Mouse (Mus musculus): ENCODE results near the gene Intu. TPM values are rescaled to one million over a fixed set of nuclear protein-coding genes. Genes with fewer than 3 reads are reported as not detected.

Gene Intu
- 4.1 and 4.7 TPM in 2 replicates for polyA plus RNA-seq (2014; fragmentation: Nextera tagmentation; extraction: Ambion mirVana)

DNA sequence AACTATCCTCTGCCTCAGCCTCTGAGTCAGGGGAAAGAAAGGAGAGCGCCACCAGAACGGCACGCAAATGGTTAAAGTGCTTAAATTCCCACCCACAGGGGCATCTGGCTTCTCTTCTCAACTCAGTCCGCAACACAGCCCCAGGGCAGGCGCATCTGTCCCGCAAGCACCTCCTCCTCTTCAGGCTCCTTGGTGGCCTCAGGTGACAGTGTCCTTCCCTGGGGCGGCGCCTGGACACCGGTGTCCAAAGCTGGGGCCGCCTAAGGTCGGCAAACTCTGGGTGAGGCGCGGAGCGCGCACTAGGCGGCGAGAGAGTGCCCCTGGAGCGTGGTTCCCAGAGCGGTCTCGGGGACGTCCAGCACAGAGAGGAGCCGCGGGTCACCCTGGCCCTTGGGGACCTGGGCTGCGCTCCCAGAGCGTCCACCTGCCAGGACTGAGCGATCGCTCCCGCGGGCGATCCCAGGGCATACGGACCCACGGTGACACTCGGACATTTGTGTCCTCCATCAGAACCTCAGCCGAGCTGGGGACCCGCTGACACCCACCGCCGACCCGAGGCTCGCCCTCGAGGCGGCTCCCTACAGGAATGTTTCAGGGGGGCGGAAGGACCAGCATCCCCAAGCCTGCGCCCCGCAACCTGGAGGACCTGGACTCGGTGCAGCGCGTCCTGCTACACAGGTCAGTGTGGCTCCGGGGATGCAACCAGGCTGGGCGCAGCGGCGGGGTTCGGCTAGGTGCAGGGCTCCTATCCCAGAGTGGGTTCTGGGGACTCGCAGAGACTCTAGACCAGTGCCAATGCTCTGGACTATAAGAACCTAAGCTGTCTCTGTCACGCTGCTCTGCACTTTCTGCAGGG, at the start of gene Intu:
TSS of gene Intu (plus strand) at position 1 of the 856 bp plus-strand sequence.
- H3K27me3 ChIP-seq (ENCODE audit: control insufficient read depth, insufficient read depth, low read length) = peaks cover 12% of the 10 kb centered on the region; the same call in 1 of the 2 replicates
- H3K9ac ChIP-seq = peak within 1 kb of the TSS; percentile 64
- H3K27ac ChIP-seq = no peak within 1 kb of the TSS
- H3K36me3 ChIP-seq (replicated peaks; ENCODE audit: control insufficient read depth, insufficient read depth) = no peaks in the 10 kb centered on the region
- under 1% methylated on average over 54 of the region's 54 CpGs for WGBS
- DNase-seq (ENCODE audit: low spot score) = no peak
- H3K4me2 ChIP-seq (replicated peaks) = peak within 1 kb of the TSS; percentile 97
- no peaks in the 10 kb centered on the region for H3K9me3 ChIP-seq (ENCODE audit: control insufficient read depth, low read length)
- peak; percentile 76 for ATAC-seq (ENCODE audit: low FRiP score)
- peak within 1 kb of the TSS; percentile 54 for H3K4me3 ChIP-seq (replicated peaks; ENCODE audit: low read length)
- H3K4me1 ChIP-seq (replicated peaks; ENCODE audit: control insufficient read depth, insufficient read depth, low read length) = 0 out of 2 replicates have a peak, but pooled peaks cover 13% of the 10 kb centered on the region

DNA sequence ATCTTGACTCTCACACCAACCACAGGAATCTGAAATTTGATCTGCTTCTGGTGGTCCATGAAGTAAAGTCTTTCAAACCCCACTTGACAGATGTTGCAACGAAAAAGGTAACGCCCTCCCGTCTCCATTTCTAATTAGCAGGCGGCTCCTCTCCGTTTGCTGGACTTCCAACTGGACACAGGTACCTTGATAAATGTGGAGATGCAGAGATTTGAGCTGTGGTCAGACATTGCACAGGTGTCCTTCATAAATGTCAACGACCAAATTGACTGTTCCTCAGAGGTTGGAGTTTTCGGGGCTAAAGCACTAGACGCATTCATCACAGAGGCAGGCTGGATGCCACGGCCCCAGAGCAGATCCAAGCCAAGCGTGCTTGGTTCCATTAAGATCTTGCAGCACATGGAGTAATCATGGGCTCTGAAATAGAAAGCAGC, 47.8 kb upstream of the Intu start:
- H3K36me3 ChIP-seq (replicated peaks; ENCODE audit: control insufficient read depth, insufficient read depth) = no peaks in the 10 kb centered on the region
- H3K27me3 ChIP-seq (ENCODE audit: control insufficient read depth, insufficient read depth, low read length) = no peaks in the 10 kb centered on the region
- no peak overlapping the region for H3K9ac ChIP-seq
- H3K4me1 ChIP-seq (replicated peaks; ENCODE audit: control insufficient read depth, insufficient read depth, low read length) = no peaks in the 10 kb centered on the region
- ATAC-seq (ENCODE audit: low FRiP score) = no peak
- no peak overlapping the region for H3K4me3 ChIP-seq (replicated peaks; ENCODE audit: low read length)
- H3K27ac ChIP-seq = no peak overlapping the region
- H3K9me3 ChIP-seq (ENCODE audit: control insufficient read depth, low read length) = no peaks in the 10 kb centered on the region
- WGBS = 79% methylated on average over 10 of the region's 10 CpGs
- H3K4me2 ChIP-seq (replicated peaks) = no peak overlapping the region
- DNase-seq (ENCODE audit: low spot score) = no peak

DNA sequence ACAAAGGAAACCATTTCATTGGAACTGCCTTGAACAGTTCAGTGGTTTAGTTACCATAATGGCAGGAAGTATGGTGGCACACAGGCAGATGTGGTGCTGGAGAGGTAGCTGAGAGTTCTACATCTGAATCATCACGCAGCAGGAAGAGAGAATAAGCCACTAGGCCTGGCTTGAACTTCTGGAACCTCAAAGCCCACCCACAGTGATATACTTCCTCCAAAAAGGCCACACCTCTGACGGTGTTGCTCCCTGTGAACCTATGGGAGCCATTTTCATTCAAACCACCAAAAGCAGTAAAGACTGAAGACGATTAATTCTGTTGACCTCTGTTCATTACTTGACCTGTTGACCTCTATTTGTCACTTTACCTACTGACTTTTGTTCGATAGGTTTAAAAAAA, 43.7 kb upstream of the Intu start:
- DNase-seq (ENCODE audit: low spot score) = no peak
- WGBS = 88% methylated on average over 4 of the region's 4 CpGs

DNA sequence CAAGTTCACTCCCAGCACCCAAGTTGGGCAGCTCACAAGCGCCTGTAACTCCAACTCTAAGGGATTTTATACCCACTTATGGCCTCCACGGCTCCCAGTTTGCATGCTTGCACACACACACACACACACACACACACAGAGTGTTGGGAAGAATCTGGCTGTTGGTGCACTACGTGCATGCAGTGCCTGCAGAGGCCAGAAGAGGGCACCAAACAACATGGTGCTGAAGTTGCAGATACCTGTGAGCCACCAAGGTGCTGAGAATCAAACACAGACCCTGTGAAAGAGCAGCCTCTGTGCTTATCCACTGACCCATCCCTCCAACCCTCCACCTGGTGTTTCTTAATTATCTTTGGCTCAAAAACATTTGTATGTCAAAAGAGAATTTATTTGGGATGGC, 39.3 kb upstream of the Intu start:
- H3K9ac ChIP-seq = no peak overlapping the region
- no peaks in the 10 kb centered on the region for H3K9me3 ChIP-seq (ENCODE audit: control insufficient read depth, low read length)
- H3K27ac ChIP-seq = no peak overlapping the region
- H3K36me3 ChIP-seq (replicated peaks; ENCODE audit: control insufficient read depth, insufficient read depth) = no peaks in the 10 kb centered on the region
- H3K27me3 ChIP-seq (ENCODE audit: control insufficient read depth, insufficient read depth, low read length) = no peaks in the 10 kb centered on the region
- H3K4me1 ChIP-seq (replicated peaks; ENCODE audit: control insufficient read depth, insufficient read depth, low read length) = no peaks in the 10 kb centered on the region
- 84% methylated on average over 3 of the region's 3 CpGs for WGBS
- no peak for ATAC-seq (ENCODE audit: low FRiP score)
- no peak for DNase-seq (ENCODE audit: low spot score)
- H3K4me3 ChIP-seq (replicated peaks; ENCODE audit: low read length) = no peak overlapping the region
- H3K4me2 ChIP-seq (replicated peaks) = no peak overlapping the region

More for the DNA sequence above, 43.7 kb upstream of the Intu start:
- H3K4me3 ChIP-seq (replicated peaks; ENCODE audit: low read length) = no peak overlapping the region
- H3K4me2 ChIP-seq (replicated peaks) = no peak overlapping the region
- no peaks in the 10 kb centered on the region for H3K9me3 ChIP-seq (ENCODE audit: control insufficient read depth, low read length)
- H3K27me3 ChIP-seq (ENCODE audit: control insufficient read depth, insufficient read depth, low read length) = no peaks in the 10 kb centered on the region
- H3K4me1 ChIP-seq (replicated peaks; ENCODE audit: control insufficient read depth, insufficient read depth, low read length) = no peaks in the 10 kb centered on the region
- no peak for ATAC-seq (ENCODE audit: low FRiP score)
- no peaks in the 10 kb centered on the region for H3K36me3 ChIP-seq (replicated peaks; ENCODE audit: control insufficient read depth, insufficient read depth)
- H3K9ac ChIP-seq = no peak overlapping the region
- H3K27ac ChIP-seq = no peak overlapping the region

DNA sequence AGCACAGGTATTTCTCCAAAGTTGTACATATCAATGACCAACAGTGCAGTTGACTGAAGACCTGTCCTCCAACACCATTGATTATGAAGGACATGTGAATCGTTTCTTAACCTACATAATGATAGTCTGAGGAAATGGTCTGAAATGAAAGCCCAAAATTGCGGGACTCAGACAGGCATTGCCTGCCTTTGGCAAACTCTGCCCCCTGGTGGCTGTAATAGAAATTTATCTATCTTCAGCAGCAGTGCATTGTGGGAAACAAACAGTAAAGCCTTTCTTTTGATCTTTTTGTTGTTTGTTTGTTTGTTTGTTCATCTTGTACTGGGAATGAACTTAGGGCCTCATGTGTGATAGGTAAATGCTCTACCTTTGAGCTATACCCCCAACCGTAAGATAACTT, 32.2 kb upstream of the Intu start:
- Histone ChIP-seq H3K27ac (no peak overlapping the region), H3K4me1 (replicated peaks; ENCODE audit: control insufficient read depth, insufficient read depth, low read length) (no peaks in the 10 kb centered on the region), H3K4me2 (replicated peaks) (no peak overlapping the region), H3K9me3 (ENCODE audit: control insufficient read depth, low read length) (no peaks in the 10 kb centered on the region), H3K9ac (no peak overlapping the region), H3K36me3 (replicated peaks; ENCODE audit: control insufficient read depth, insufficient read depth) (no peaks in the 10 kb centered on the region), H3K27me3 (ENCODE audit: control insufficient read depth, insufficient read depth, low read length) (no peaks in the 10 kb centered on the region), H3K4me3 (replicated peaks; ENCODE audit: low read length) (no peak overlapping the region)
- WGBS = 88% methylated on average over 3 of the region's 3 CpGs
- ATAC-seq (ENCODE audit: low FRiP score) (no peak), DNase-seq (ENCODE audit: low spot score) (no peak)

DNA sequence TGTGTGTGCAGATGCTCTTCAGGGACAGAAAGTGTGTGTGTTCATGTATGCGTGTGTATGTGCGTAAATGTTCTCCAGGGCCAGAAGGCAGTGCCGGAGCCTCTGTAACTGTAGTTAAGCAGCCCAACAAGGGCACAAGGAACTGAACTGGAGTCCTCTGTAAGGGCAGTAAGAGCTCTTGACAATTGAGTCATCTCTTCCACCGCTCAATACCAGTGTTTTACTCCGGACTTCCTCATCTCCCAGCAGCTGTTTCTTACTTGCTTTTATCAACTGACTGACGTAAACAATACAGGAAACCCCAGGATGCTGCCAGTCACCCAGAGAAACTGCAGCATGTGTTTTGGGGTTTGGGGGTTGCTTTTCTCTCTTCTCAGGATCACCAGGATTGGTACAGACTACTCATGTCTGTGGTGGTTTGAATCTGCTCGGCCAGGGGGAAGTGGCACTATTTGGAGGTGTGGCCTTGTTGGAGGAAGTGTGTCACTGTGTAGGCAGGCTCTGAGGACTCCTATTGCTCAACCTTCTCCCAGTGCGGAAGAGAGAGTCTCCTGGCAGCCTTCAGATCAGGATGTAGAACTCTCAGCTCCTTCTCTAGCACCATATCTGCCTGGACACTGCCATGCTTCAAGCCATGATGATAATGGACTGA, 30.8 kb upstream of the Intu start:
- Histone ChIP-seq H3K4me2 (replicated peaks) (no peak overlapping the region), H3K4me3 (replicated peaks; ENCODE audit: low read length) (no peak overlapping the region), H3K4me1 (replicated peaks; ENCODE audit: control insufficient read depth, insufficient read depth, low read length) (no peaks in the 10 kb centered on the region), H3K27ac (no peak overlapping the region), H3K27me3 (ENCODE audit: control insufficient read depth, insufficient read depth, low read length) (no peaks in the 10 kb centered on the region), H3K9ac (no peak overlapping the region), H3K9me3 (ENCODE audit: control insufficient read depth, low read length) (no peaks in the 10 kb centered on the region), H3K36me3 (replicated peaks; ENCODE audit: control insufficient read depth, insufficient read depth) (no peaks in the 10 kb centered on the region)
- DNase-seq (ENCODE audit: low spot score) (no peak), ATAC-seq (ENCODE audit: low FRiP score) (no peak)
- WGBS = 90% methylated on average over 8 of the region's 8 CpGs

DNA sequence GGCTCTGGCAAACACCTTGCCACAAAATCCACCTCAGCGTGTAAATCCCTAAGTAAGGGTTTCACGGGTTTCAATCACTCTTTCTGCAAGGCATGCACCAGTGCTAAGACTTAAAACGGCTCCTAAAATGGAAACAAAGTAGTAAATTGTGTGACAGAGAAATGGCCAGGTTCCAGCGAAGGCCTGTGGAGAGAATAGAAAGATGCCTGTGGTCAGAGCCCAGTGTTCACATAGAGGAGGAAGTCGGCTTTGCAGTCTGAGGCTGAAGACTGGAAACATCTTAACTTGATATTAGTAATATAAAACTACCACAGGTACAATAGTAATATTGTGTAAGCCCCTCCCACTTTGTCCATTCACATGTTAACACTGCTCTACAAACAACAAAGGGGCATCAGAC, 26.7 kb upstream of the Intu start:
- H3K9ac ChIP-seq = no peak overlapping the region
- DNase-seq (ENCODE audit: low spot score) (no peak), ATAC-seq (ENCODE audit: low FRiP score) (no peak)
- H3K4me2 ChIP-seq (replicated peaks) = no peak overlapping the region
- H3K27me3 ChIP-seq (ENCODE audit: control insufficient read depth, insufficient read depth, low read length) = no peaks in the 10 kb centered on the region
- WGBS = 80% methylated on average over 5 of the region's 5 CpGs
- H3K27ac ChIP-seq = no peak overlapping the region
- no peak overlapping the region for H3K4me3 ChIP-seq (replicated peaks; ENCODE audit: low read length)
- H3K9me3 ChIP-seq (ENCODE audit: control insufficient read depth, low read length) = no peaks in the 10 kb centered on the region
- no peaks in the 10 kb centered on the region for H3K4me1 ChIP-seq (replicated peaks; ENCODE audit: control insufficient read depth, insufficient read depth, low read length)
- no peaks in the 10 kb centered on the region for H3K36me3 ChIP-seq (replicated peaks; ENCODE audit: control insufficient read depth, insufficient read depth)

DNA sequence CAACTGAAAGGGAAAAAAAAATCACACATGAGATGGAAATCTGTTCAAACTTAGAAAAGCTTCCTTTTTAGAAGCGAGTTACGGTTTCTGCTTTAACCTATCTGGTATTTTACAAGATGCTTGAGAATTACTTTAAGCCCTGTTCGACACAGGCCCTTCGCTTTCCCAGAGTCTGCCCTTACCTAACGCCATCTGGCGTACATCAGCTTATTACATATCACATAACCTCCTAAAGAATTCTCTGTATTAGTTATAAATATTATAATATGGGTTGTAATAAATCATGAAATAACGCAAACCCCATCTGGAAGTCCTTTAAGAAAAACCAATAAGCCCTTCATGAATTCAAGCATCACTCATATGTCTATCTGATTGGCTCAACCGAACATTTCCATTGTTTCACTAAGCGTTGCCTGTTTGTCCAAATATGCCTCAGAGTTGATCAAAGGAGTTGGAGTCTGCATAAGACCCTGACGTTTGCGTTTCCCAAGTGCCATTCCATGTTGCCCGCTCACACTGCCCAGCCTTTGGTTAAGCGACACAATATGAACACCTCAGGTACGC, 25.6 kb upstream of the Intu start:
- H3K4me2 ChIP-seq (replicated peaks) = no peak overlapping the region
- H3K9me3 ChIP-seq (ENCODE audit: control insufficient read depth, low read length) = no peaks in the 10 kb centered on the region
- no peak overlapping the region for H3K4me3 ChIP-seq (replicated peaks; ENCODE audit: low read length)
- H3K4me1 ChIP-seq (replicated peaks; ENCODE audit: control insufficient read depth, insufficient read depth, low read length) = no peaks in the 10 kb centered on the region
- 96% methylated on average over 14 of the region's 14 CpGs for WGBS
- DNase-seq (ENCODE audit: low spot score) (no peak), ATAC-seq (ENCODE audit: low FRiP score) (no peak)
- no peak overlapping the region for H3K27ac ChIP-seq
- H3K36me3 ChIP-seq (replicated peaks; ENCODE audit: control insufficient read depth, insufficient read depth) = no peaks in the 10 kb centered on the region
- no peak overlapping the region for H3K9ac ChIP-seq
- H3K27me3 ChIP-seq (ENCODE audit: control insufficient read depth, insufficient read depth, low read length) = no peaks in the 10 kb centered on the region

DNA sequence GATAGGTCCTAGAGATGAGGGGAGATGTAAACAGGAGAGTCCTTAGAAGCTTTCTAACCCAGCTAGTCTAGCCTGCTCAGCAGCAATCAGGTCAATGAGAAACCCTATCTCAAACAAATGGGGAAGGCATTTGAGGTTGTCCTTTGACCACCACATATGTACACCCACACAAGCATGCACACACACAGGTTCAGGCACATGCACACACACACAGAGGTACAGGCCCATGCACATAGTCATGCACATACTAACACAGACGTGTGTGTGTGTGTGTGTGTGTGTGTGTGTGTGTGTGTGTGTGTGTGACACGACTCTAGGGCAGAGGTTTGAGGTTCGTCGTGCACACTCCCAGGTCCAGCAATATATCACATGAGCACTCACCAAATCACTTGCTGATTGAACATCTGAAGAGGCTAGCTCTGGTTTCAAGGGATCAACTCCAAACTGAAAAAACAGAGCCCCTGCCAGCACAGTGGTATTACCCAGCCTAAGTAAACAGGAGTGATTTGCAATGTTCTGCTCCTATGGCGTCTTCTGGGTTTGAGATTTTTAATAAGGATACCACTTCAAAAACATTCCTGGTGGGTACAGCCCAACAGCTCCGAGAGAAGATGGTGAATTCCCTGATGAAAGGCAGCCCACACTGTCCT, 22.0 kb upstream of the Intu start:
- Histone ChIP-seq H3K4me2 (replicated peaks) (no peak overlapping the region), H3K4me3 (replicated peaks; ENCODE audit: low read length) (no peak overlapping the region), H3K4me1 (replicated peaks; ENCODE audit: control insufficient read depth, insufficient read depth, low read length) (no peaks in the 10 kb centered on the region), H3K27ac (no peak overlapping the region), H3K9ac (no peak overlapping the region), H3K36me3 (replicated peaks; ENCODE audit: control insufficient read depth, insufficient read depth) (no peaks in the 10 kb centered on the region), H3K9me3 (ENCODE audit: control insufficient read depth, low read length) (no peaks in the 10 kb centered on the region), H3K27me3 (ENCODE audit: control insufficient read depth, insufficient read depth, low read length) (no peaks in the 10 kb centered on the region)
- no peak for DNase-seq (ENCODE audit: low spot score)
- 85% methylated on average over 6 of the region's 6 CpGs for WGBS
- ATAC-seq (ENCODE audit: low FRiP score) = no peak

Measured in hindbrain, embryonic 14.5 days (tissue).